Mouse (Mus musculus) E14TG2a.4 (cell line): ENCODE data around the gene Tnfrsf8.

Source experiments
- H3K27me3 ChIP-seq: 2 replicates; pipeline ENCODE4 v1.6.1; 2014; ENCODE audit warnings: low read length, control low read depth; ENCODE audit not compliant: insufficient read depth
- H3K36me3 ChIP-seq: 2 replicates; pipeline ENCODE4 v1.6.1; 2014; ENCODE audit warnings: low read length, control low read depth; ENCODE audit not compliant: insufficient read depth
- H3K4me1 ChIP-seq: replicated peaks from 2 replicates; pipeline ENCODE4 v1.6.1; 2014; ENCODE audit warnings: low read depth, low read length, control low read depth
- H3K4me3 ChIP-seq: replicated peaks from 2 replicates; pipeline ENCODE4 v1.5.1; 2014; ENCODE audit warnings: mild to moderate bottlenecking, low read length
- H3K9me3 ChIP-seq: 2 replicates; pipeline ENCODE4 v1.6.1; 2014; ENCODE audit warnings: low read length, control low read depth
- CTCF ChIP-seq: conservative IDR thresholded peaks from 2 replicates; pipeline ENCODE4 v1.5.1; 2014; ENCODE audit warnings: low read length
- NANOG ChIP-seq: IDR thresholded peaks from 2 replicates; pipeline ENCODE4 v1.6.1; 2014; ENCODE audit warnings: borderline replicate concordance, low read length, mixed read lengths
- POU5F1 ChIP-seq: IDR thresholded peaks from 2 replicates; pipeline ENCODE4 v1.6.1; 2014; ENCODE audit warnings: low read length, borderline replicate concordance

Gene Tnfrsf8

GRCm38 (mm10) chr4:145300210-145300927 lies 14.6 kb downstream of the Tnfrsf8 start:
- no peaks in the 10 kb centered on the region for H3K27me3 ChIP-seq
- TF ChIP-seq NANOG (no peak), POU5F1 (no peak), CTCF (no peak)
- H3K9me3 ChIP-seq, result no peaks in the 10 kb centered on the region
- H3K4me1 ChIP-seq, result peaks cover 32% of the 10 kb centered on the region
- H3K36me3 ChIP-seq, result no peaks in the 10 kb centered on the region
- no peak overlapping the region for H3K4me3 ChIP-seq

DNA sequence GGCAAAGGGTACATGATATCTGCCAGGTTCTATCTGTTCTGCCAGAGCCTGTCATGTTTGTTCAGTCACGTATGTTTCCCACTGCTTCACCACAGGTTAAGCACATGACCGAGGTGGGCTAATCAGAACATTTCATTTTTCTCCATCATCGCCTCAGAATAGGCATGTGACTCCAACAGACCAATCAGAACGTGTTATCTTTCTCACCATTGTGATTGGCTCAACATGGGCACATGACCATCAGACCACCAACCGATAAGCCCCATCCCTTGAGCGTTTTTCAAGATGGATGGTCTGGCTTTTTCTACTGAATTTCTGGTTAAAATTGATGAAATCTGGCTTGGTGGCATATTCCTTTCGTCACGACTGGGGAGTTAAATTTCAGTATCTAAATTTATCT lies 15.6 kb downstream of the Tnfrsf8 start:
- TF ChIP-seq NANOG (no peak), POU5F1 (no peak), CTCF (no peak)
- Histone ChIP-seq H3K27me3 (no peaks in the 10 kb centered on the region), H3K4me3 (no peak overlapping the region), H3K9me3 (no peaks in the 10 kb centered on the region), H3K36me3 (no peaks in the 10 kb centered on the region), H3K4me1 (peaks cover 28% of the 10 kb centered on the region)

- TF ChIP-seq NANOG, result no peak
- no peak for TF ChIP-seq CTCF
- TF ChIP-seq POU5F1, result no peak
- H3K4me3 ChIP-seq, result no peak overlapping the region
- H3K9me3 ChIP-seq, result no peaks in the 10 kb centered on the region
- H3K27me3 ChIP-seq, result no peaks in the 10 kb centered on the region
- no peaks in the 10 kb centered on the region for H3K36me3 ChIP-seq
- peaks cover 25% of the 10 kb centered on the region for H3K4me1 ChIP-seq
Measured at GRCm38 (mm10) chr4:145298846-145299245, 16.1 kb downstream of the Tnfrsf8 start.

DNA sequence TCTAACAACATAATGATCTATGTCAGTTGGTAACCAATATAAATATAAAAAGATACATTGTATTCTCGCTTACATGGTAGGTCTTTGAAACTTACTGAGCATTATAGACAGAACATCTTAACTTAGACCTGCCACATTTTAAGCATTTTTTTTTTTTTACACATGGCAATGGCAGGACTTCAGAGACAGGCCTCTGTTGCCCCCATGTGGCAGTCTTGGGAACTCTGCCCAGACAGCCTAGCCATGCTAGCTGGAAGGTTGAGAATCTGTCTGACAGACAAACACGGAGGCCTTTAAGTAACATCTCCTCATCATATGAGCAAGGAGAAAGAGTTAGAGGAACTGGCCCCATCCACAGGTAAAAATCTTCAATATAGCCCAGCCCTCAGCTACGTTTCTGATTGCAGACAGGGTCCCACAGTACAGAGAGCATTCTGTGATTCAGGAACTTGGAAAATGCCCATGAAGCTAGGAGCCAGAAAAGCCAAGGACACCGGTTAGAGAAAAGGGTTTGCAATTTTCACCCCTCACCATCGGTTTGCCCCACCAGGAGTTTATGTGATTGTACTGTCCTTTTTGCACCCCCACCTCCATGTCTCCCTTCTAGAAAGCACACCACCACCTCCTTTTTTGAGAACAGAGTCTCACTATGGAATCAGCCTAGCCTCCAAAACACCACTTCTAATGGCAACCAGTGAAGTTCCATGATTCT lies 19.2 kb downstream of the Tnfrsf8 start:
- Histone ChIP-seq H3K4me3 (no peak overlapping the region), H3K36me3 (no peaks in the 10 kb centered on the region), H3K4me1 (peaks cover 17% of the 10 kb centered on the region), H3K9me3 (no peaks in the 10 kb centered on the region), H3K27me3 (no peaks in the 10 kb centered on the region)
- TF ChIP-seq CTCF, result peak; percentile 89
- TF ChIP-seq NANOG, result no peak
- no peak for TF ChIP-seq POU5F1

DNA sequence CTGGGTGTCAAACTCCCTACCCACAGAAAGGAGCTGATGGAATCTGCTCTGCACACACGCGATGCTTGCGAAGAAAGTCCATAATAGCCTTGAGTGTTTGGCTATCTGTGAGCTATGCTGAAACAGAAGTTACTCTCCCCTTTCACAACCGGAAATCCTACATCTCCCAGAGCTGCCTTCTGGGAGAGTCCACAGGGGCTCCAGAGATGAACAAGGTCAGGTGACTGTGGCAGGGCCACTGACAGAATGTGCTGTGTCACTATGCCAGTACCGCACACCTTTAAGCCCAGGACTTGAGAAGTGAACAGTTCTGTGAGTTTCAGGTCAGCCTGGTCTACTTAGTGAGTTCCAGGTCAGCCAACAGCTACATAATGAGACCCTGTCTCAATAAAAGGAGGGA lies 20.4 kb downstream of the Tnfrsf8 start:
- Histone ChIP-seq H3K9me3 (no peaks in the 10 kb centered on the region), H3K27me3 (no peaks in the 10 kb centered on the region), H3K4me3 (no peak overlapping the region), H3K4me1 (peaks cover 7% of the 10 kb centered on the region; the same call in 1 of the 2 replicates), H3K36me3 (no peaks in the 10 kb centered on the region)
- no peak for TF ChIP-seq POU5F1
- no peak for TF ChIP-seq NANOG
- TF ChIP-seq CTCF, result no peak

GRCm38 (mm10) chr4:145286369-145287120 lies 28.4 kb downstream of the Tnfrsf8 start:
- no peak for TF ChIP-seq POU5F1
- TF ChIP-seq CTCF, result peak; percentile 85
- no peak for TF ChIP-seq NANOG
- no peak overlapping the region for H3K4me3 ChIP-seq
- no peaks in the 10 kb centered on the region for H3K36me3 ChIP-seq
- no peaks in the 10 kb centered on the region for H3K9me3 ChIP-seq
- no peaks in the 10 kb centered on the region for H3K27me3 ChIP-seq
- 0 out of 2 replicates have a peak, but pooled peaks cover 7% of the 10 kb centered on the region for H3K4me1 ChIP-seq

GRCm38 (mm10) chr4:145284675-145285074 lies 30.3 kb downstream of the Tnfrsf8 start:
- peaks cover 1% of the 10 kb centered on the region; the same call in 1 of the 2 replicates for H3K9me3 ChIP-seq
- TF ChIP-seq CTCF (no peak), NANOG (no peak), POU5F1 (no peak)
- H3K4me1 ChIP-seq, result peaks cover 14% of the 10 kb centered on the region
- H3K36me3 ChIP-seq, result no peaks in the 10 kb centered on the region
- no peaks in the 10 kb centered on the region for H3K27me3 ChIP-seq
- no peak overlapping the region for H3K4me3 ChIP-seq

- TF ChIP-seq POU5F1 (no peak), CTCF (no peak), NANOG (no peak)
- Histone ChIP-seq H3K36me3 (no peaks in the 10 kb centered on the region), H3K9me3 (peaks cover 6% of the 10 kb centered on the region; the same call in 1 of the 2 replicates), H3K4me1 (peaks cover 25% of the 10 kb centered on the region), H3K4me3 (no peak overlapping the region), H3K27me3 (no peaks in the 10 kb centered on the region)
Measured at GRCm38 (mm10) chr4:145283441-145283840, 31.5 kb downstream of the Tnfrsf8 start.
